Mouse (Mus musculus): Measurements from ENCODE around the gene Myh3.

Myh3 gene

GRCm38 (mm10) chr11:67146409-67147282, 68.5 kb downstream of the Myh3 start:
- DNase-seq, result no peak

GRCm38 (mm10) chr11:67147283-67147921, 69.3 kb downstream of the Myh3 start:
- no peak for DNase-seq

GRCm38 (mm10) chr11:67148286-67149012, 70.3 kb downstream of the Myh3 start:
- no peak for DNase-seq

DNA sequence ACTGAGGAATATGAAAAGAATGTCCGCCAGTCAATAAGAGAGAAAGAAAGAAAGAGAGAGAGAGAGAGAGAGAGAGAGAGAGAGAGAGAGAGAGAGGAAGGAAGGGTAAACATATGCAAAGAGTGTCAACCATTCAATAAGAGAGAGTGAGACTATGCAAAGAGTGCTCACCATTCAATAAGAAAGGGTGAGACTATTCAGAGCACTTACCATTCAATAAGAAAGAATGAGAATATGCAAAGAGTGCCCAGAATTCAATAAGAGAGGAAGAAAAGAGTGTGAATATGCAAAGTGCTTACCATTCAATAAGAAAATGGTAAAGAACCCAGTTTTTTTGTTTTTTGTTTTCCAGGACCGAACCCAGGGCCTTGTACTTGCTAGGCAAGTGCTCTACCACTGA, 72.1 kb downstream of the Myh3 start:
- no peak for DNase-seq

GRCm38 (mm10) chr11:67151159-67151558, 73.1 kb downstream of the Myh3 start:
- DNase-seq, result no peak

Data from right cerebral cortex, postnatal 14 days (tissue).